17 mouse cellular contexts compared by ENCODE assay signal in the genomic region with DNA sequence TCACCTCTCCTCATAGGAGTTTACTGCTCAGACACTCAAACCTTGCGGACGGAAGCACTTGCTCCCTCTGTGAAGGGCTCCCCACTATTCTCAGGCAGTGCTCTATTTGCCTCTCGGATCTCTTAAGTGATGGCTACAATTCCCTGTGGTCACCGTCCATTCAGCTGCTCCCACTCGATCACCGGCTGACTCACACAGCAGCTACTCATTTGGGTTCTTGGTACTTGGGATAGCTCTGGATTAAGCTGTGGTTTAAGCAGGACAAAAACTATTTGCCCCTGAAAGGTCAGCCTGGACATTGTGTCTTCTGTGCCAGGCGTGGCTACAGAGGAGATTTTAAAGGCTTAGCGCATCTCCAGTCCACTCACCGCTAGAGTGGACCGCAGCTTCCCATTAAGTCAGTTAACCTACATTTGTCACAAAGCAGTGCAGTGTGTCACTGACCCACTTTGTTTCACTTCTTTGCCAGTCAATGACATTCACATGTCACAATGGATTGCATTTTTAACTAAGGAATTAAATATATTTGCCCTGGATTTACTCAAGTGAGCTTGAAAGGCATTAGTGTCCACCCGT.
"Had no signal": no experiment of that assay in that cellular context is flagged by ENCODE, and none has a peak within 500 bp of the region (broad histone marks: within the 10 kb centered on the region; RNA-seq: fewer than 3 reads in every experiment).

No protein-coding gene starts in this region.

- ATAC-seq: intestine, embryonic 16.5 days; liver, embryonic 12.5 days had no signal

- H3K4me1 ChIP-seq: lung, embryonic 15.5 days had no signal

- H3K9ac ChIP-seq: limb, embryonic 15.5 days; liver, embryonic 12.5 days; lung, embryonic 15.5 days; neural tube, embryonic 13.5 days had no signal

- DNase-seq: kidney, adult 2 months; kidney, postnatal 36 days; layer of hippocampus, adult 9-11 months; layer of hippocampus, postnatal 36 days; lung, postnatal 14 days; midbrain, embryonic 14.5 days; right cerebral cortex, postnatal 14 days; thymus, adult 2 months; thymus, postnatal 25 days had no signal

- H3K36me3 ChIP-seq: limb, embryonic 15.5 days; liver, embryonic 12.5 days; lung, embryonic 15.5 days; neural tube, embryonic 13.5 days had no signal

- H3K9me3 ChIP-seq: limb, embryonic 15.5 days; liver, embryonic 12.5 days; lung, embryonic 15.5 days; megakaryocyte, embryonic 14.5 days; neural tube, embryonic 13.5 days had no signal

- H3K27ac ChIP-seq: limb, embryonic 15.5 days; liver, embryonic 12.5 days; lung, embryonic 15.5 days; macrophage; neural tube, embryonic 13.5 days; stomach, postnatal 0 days had no signal

- H3K27me3 ChIP-seq: limb, embryonic 15.5 days; liver, embryonic 12.5 days; megakaryocyte, embryonic 14.5 days; neural tube, embryonic 13.5 days had no signal

- H3K4me3 ChIP-seq: limb, embryonic 15.5 days; liver, embryonic 12.5 days; lung, embryonic 15.5 days; megakaryocyte, embryonic 14.5 days; neural tube, embryonic 13.5 days had no signal

- H3K4me2 ChIP-seq: limb, embryonic 15.5 days; liver, embryonic 12.5 days; lung, embryonic 15.5 days; neural tube, embryonic 13.5 days had no signal
